Mouse (Mus musculus) small intestine, adult 2 months (tissue): ENCODE data around the gene Stx17. TPM values are rescaled to one million over a fixed set of nuclear protein-coding genes. Genes with fewer than 3 reads are reported as not detected.

Experiments used
- H3K27ac ChIP-seq: fragments of 200-500 bp; 2 replicates; pipeline ENCODE4 v1.5.1; 2012; ENCODE audit warnings: low read depth, low read length, control low read depth, inconsistent platforms; ENCODE audit not compliant: insufficient read depth
- H3K27me3 ChIP-seq: fragments of 200-500 bp; 2 replicates; pipeline ENCODE4 v1.6.1; 2012; ENCODE audit warnings: mild to moderate bottlenecking, moderate library complexity, low read length, inconsistent platforms; ENCODE audit not compliant: control insufficient read depth, insufficient read depth
- H3K36me3 ChIP-seq: fragments of 200-500 bp; 2 replicates; pipeline ENCODE4 v1.6.1; 2012; ENCODE audit warnings: mild to moderate bottlenecking, low read length, control low read depth, inconsistent platforms; ENCODE audit not compliant: control insufficient read depth, insufficient read depth
- H3K4me1 ChIP-seq: fragments of 200-500 bp; 2 replicates; pipeline ENCODE4 v1.6.1; 2012; ENCODE audit warnings: low read length, inconsistent platforms, mixed read lengths; ENCODE audit not compliant: control insufficient read depth, insufficient read depth, insufficient read length
- H3K4me3 ChIP-seq: fragments of 200-500 bp; 2 replicates; pipeline ENCODE4 v1.5.1; 2012; ENCODE audit warnings: low read depth, mild to moderate bottlenecking, control low read depth, inconsistent platforms, low read length, moderate library complexity
- CTCF ChIP-seq: fragments of 200-500 bp; IDR thresholded peaks from 2 replicates; pipeline ENCODE4 v1.5.1; 2012; ENCODE audit warnings: low read depth, mild to moderate bottlenecking, control low read depth, inconsistent platforms, low read length, moderate library complexity, mixed read lengths; ENCODE audit not compliant: insufficient replicate concordance, insufficient read length; ENCODE audit errors: extremely low read depth
- POLR2A ChIP-seq: fragments of 200-500 bp; IDR thresholded peaks from 2 replicates; pipeline ENCODE4 v1.6.1; 2012; ENCODE audit warnings: low read depth, mild to moderate bottlenecking, control low read depth, inconsistent platforms, low read length, moderate library complexity
- WGBS: fragments of 180-500 bp; shearing (Covaris S2); methylation state at CpG from one replicate; pipeline ENCODE4 v1.1.7; 2018; 5-methylcytosine and 5-hydroxymethylcytosine counted together
- polyA plus RNA-seq: library from polyadenylated mRNA; depleted of rRNA; stranded (reverse); fragments of >200 nt; gene quantifications from 2 replicates; pipeline ENCODE4 v1.2.3, GENCODE M21; 2012; rRNA removed

Stx17 gene
- polyA plus RNA-seq, 1 experiment: 2.0 TPM

GRCm38 (mm10) chr4:48203564-48203963, 78.8 kb downstream of the Stx17 start:
- WGBS: 95% methylated on average over 4 of the region's 4 CpGs
- no peak overlapping the region for H3K4me3 ChIP-seq
- H3K4me1 ChIP-seq: no peaks in the 10 kb centered on the region
- TF ChIP-seq POLR2A (no peak), CTCF (no peak)
- H3K27ac ChIP-seq: no peak overlapping the region
- H3K27me3 ChIP-seq: no peaks in the 10 kb centered on the region
- peaks cover 38% of the 10 kb centered on the region for H3K36me3 ChIP-seq

DNA sequence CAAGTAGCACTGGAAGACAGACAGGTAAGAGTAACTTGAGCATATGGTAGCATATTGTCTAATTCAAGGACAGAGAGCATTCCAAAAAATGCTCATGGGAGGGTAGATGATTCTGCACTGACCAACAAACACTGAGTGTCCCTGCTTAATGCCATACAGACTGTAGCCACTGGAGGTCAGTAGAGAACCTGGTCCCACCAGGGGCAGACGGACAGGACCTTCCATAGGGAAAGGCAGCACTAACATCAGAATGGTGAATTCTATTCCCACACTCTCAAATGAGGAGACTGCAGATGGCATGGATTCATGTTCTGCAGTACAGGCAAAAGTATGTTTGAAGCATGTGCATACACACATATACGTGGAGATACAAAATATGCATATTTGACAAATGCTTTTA, 100.5 kb downstream of the Stx17 start:
- Histone ChIP-seq H3K27me3 (no peaks in the 10 kb centered on the region), H3K27ac (no peak overlapping the region), H3K36me3 (peaks cover 1% of the 10 kb centered on the region; the same call in 1 of the 2 replicates), H3K4me3 (no peak overlapping the region), H3K4me1 (peaks cover 2% of the 10 kb centered on the region; the same call in 1 of the 2 replicates)
- WGBS: 41% methylated on average over 2 of the region's 2 CpGs
- TF ChIP-seq POLR2A (no peak), CTCF (peak; percentile 78; the same call in 1 of the 2 replicates)

DNA sequence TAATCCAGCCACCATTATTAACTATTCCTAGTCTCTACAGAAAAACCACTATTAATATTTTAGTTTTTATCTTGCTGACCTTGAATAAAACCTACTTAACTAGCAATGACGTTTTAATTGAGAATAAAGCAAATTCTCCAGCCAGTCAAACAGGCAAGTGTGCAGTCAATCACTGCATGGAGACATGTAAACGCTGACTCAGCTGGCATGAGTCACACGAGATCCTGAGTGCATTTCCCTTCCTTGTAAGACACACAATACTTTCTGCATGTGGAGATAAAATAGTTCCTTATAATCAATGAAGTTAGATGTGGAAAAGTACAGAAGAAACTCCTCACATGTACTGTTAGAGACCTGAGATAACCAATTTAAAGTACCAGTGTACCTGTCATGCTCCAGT, 100.9 kb downstream of the Stx17 start:
- 12% methylated on average over 3 of the region's 3 CpGs for WGBS
- H3K4me3 ChIP-seq: no peak overlapping the region
- H3K27ac ChIP-seq: no peak overlapping the region
- no peaks in the 10 kb centered on the region for H3K27me3 ChIP-seq
- peaks cover 1% of the 10 kb centered on the region; the same call in 1 of the 2 replicates for H3K36me3 ChIP-seq
- no peak for TF ChIP-seq CTCF
- peaks cover 2% of the 10 kb centered on the region; the same call in 1 of the 2 replicates for H3K4me1 ChIP-seq

DNA sequence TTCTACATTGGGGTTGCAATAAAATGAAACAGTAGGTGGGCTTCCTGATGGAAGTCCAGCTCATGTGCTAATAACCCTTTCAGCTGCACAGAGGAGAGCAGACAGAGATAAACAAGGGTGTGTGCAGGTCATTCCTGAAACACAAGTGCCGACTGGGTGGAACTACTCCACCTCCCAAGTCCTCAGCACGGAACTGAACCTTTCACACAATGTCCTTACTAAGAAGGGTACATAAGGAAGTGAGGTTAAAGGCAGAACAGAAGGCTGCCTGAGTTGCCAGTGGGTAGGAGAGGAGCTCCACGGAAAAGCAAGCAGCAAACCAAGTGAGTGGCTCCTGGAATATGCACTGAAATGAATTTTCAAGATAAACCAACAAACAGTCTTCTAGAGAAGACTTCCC, 102.1 kb downstream of the Stx17 start:
- Histone ChIP-seq H3K4me1 (peaks cover 2% of the 10 kb centered on the region; the same call in 1 of the 2 replicates), H3K27ac (peak overlapping the region; percentile 38; the same call in 1 of the 2 replicates), H3K4me3 (no peak overlapping the region), H3K36me3 (peaks cover 1% of the 10 kb centered on the region; the same call in 1 of the 2 replicates), H3K27me3 (no peaks in the 10 kb centered on the region)
- TF ChIP-seq CTCF (no peak), POLR2A (no peak)
- WGBS: 20% methylated on average over 3 of the region's 3 CpGs

Other genes starting within 250 kb of the Stx17 start
- 2.2 and 3.9 TPM in 2 replicates for gene Nr4a3, start 79.8 kb upstream of the Stx17 start, polyA plus RNA-seq
- 3.1 and 6.9 TPM in 2 replicates for gene Erp44, start 154.6 kb downstream of the Stx17 start, polyA plus RNA-seq
- gene Invs, start 154.8 kb downstream of the Stx17 start, polyA plus RNA-seq: 1.8 and 2.2 TPM in 2 replicates